Mouse (Mus musculus) colon, adult 2 months (tissue): ENCODE data around the gene Cyp2j8. TPM values are rescaled to one million over a fixed set of nuclear protein-coding genes. Genes with fewer than 3 reads are reported as not detected.

Experiments
- polyA plus RNA-seq: library from polyadenylated mRNA; depleted of rRNA; stranded (reverse); fragments of >200 nt; gene quantifications from 2 replicates; pipeline ENCODE4 v1.2.3, GENCODE M21; 2012; rRNA removed

Cyp2j8 gene
- polyA plus RNA-seq = not detected in 2 replicates

DNA sequence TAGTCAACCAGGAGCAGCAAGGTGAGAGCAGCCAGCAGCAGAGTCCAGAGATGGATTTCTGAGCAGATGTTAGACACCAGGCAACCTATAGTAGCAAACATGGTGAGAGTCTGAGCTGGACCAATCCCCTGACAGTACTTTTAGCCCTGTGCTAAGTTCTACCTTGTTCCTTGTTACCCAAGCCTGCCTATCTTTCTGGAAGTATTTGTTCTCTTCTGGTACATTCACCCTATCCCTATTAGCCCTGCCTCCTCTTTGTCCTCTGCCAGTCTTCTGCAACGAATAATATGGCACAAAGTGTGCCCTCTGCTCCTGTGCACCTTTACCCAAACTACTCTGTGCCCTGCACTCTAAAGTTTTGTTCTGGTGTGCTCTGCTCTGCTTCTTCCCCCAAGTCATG, at the start of gene Cyp2j8:
TSS of gene Cyp2j8 (minus strand) at position 101 of the 400 bp plus-strand sequence.

DNA sequence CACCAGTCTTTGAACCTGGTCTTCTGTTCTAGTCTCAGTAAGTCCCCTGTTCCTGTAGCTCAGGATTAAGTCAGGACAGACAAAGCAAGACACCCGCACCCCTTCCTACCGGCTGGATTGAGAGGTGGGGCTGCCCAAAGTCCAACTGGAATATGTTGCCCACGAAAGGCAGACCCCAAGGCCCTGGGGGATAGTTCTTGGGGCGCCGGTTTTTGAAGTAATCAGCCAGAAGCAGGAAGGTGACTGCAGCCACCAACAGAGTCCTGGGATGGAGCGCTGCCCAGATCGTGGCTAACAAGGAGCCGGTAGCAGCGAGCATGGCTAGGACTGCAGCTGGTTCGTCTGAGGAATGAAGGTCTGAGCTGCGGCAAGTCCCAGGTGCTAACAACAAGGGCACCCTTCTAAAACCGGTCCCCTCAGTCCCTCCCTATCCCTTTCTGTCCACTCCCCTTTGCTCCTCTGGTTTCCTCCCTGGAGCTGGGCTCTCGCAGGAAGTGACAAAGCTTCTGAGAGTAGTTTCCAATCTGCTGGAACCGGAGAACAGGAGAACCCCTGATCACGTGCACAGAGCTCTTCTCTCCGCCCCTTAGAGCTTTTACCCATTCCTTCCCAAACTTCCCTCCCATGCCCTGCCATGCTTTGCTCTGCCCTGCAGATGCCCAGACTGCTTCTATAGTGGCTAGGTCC, 46.1 kb upstream of the Cyp2j8 start, which contains the start of gene Cyp2j6:
TSS of gene Cyp2j6 (minus strand) at position 529 of the 687 bp plus-strand sequence.

Other genes starting within 250 kb of the Cyp2j8 start
- not detected in 2 replicates for gene Cyp2j11, start 158.7 kb downstream of the Cyp2j8 start, polyA plus RNA-seq
- gene Cyp2j6, start 46.3 kb upstream of the Cyp2j8 start, polyA plus RNA-seq = 8.3 and 9.5 TPM in 2 replicates
- 2.0 and 2.6 TPM in 2 replicates for gene Cyp2j9, start 84.2 kb upstream of the Cyp2j8 start, polyA plus RNA-seq
- 0.05 TPM in 1 of 2 replicates, not detected in the other for gene Cyp2j5, start 156.8 kb upstream of the Cyp2j8 start, polyA plus RNA-seq